Mouse (Mus musculus) urinary bladder, postnatal 14 days (tissue): ENCODE measurements around the gene Nek6.
A peak's percentile ranks its signal among the peaks of the same experiment; 100 is the strongest.

ENCODE experiments used
- DNase-seq: peaks from one replicate; pipeline ENCODE4 v3.0.0; 2021; ENCODE audit warnings: low spot score

Gene Nek6

GRCm38 (mm10) chr2:38578602-38579521 lies 67.4 kb downstream of the Nek6 start:
- DNase-seq, result no peak

- DNase-seq, result no peak
Observed at GRCm38 (mm10) chr2:38579528-38579927, 68.1 kb downstream of the Nek6 start.

GRCm38 (mm10) chr2:38583982-38584381 lies 72.5 kb downstream of the Nek6 start:
- no peak for DNase-seq

- DNase-seq, result no peak
Observed at GRCm38 (mm10) chr2:38584514-38585378, 73.3 kb downstream of the Nek6 start.

- DNase-seq, result no peak
Observed at GRCm38 (mm10) chr2:38585379-38585736, 73.9 kb downstream of the Nek6 start.

- no peak for DNase-seq
Observed at GRCm38 (mm10) chr2:38586733-38587132, 75.3 kb downstream of the Nek6 start.

GRCm38 (mm10) chr2:38591751-38592459 lies 80.5 kb downstream of the Nek6 start:
- DNase-seq, result no peak

GRCm38 (mm10) chr2:38594874-38595273 lies 83.4 kb downstream of the Nek6 start:
- no peak for DNase-seq

- DNase-seq, result no peak
Observed at GRCm38 (mm10) chr2:38597896-38598295, 86.5 kb downstream of the Nek6 start.

- no peak for DNase-seq
Observed at GRCm38 (mm10) chr2:38598395-38598794, 87.0 kb downstream of the Nek6 start.

- no peak for DNase-seq
Observed at GRCm38 (mm10) chr2:38600842-38601241, 89.4 kb downstream of the Nek6 start.

GRCm38 (mm10) chr2:38607716-38608115 lies 96.3 kb downstream of the Nek6 start:
- DNase-seq, result no peak

GRCm38 (mm10) chr2:38608831-38609309 lies 97.4 kb downstream of the Nek6 start:
- no peak for DNase-seq

- DNase-seq, result no peak
Observed at GRCm38 (mm10) chr2:38609310-38609709, 97.9 kb downstream of the Nek6 start.

- no peak for DNase-seq
Observed at GRCm38 (mm10) chr2:38610161-38610560, 98.7 kb downstream of the Nek6 start.

- DNase-seq, result no peak
Observed at GRCm38 (mm10) chr2:38612596-38612995, 101.2 kb downstream of the Nek6 start.

- no peak for DNase-seq
Observed at GRCm38 (mm10) chr2:38613576-38613975, 102.1 kb downstream of the Nek6 start.

- DNase-seq, result no peak
Observed at GRCm38 (mm10) chr2:38614437-38614836, 103.0 kb downstream of the Nek6 start.

GRCm38 (mm10) chr2:38616072-38616471 lies 104.6 kb downstream of the Nek6 start:
- peak; percentile 16 for DNase-seq

- no peak for DNase-seq
Observed at GRCm38 (mm10) chr2:38616956-38617872, 105.8 kb downstream of the Nek6 start.

- DNase-seq, result no peak
Observed at GRCm38 (mm10) chr2:38619777-38620176, 108.3 kb downstream of the Nek6 start.
